Mouse (Mus musculus) right cerebral cortex, adult 2 months (tissue): Measurements from ENCODE around the gene Olfr1424.
"Not testable (repeated sequence)": the region's sequence is repeated elsewhere in the genome, so short reads cannot be mapped to it uniquely, and the experiment has no call there.

Experiments
- DNase-seq, 2 experiments: peaks; one replicate each; pipeline ENCODE4 v3.0.0; 2021 to 2022; ENCODE audit warnings: low spot score in 2 of 2

The Olfr1424 gene

DNA sequence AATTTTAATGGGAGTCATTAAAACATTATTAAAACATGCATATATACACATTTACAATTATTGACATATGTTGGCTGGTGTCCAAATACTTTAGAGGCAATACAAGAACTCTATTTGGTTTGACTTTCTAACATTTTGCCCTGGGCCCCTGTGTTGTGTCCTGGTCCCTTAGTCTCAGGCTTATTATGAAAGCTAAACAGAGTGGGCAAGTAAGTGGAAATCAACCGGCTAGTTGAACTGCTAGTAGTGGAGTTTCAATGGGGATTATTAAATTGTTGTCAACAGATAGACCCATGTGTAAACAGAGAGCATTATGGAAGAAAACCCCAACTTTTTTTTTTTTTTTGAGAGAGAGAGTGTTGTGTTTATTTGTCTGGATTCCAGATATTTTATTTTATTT, at the start of gene Olfr1424:
Gene Olfr1424, minus strand, starts transcription at position 101 of the 400 bp plus-strand sequence.
- DNase-seq, result not testable (repeated sequence)

DNA sequence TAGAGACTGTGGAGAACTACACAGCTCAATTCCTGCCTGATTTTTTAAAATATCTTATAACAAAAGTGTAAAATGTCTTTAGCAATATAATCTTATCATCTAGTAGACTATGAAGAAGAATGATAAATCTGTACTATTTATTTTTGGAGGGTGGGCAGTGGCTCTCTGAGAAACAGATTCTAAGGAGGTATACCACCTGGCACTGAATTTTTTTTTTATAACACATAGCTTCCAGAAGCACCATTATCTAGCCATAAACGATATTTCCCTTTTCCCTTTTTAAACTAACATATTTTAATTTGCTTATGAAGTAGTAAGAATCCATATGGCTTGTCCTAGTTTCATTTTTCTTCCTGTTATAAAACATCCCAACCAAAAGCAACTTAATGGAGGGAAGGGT, 42.1 kb upstream of the Olfr1424 start:
- no peak for DNase-seq

GRCm38 (mm10) chr19:12103234-12103633, 40.8 kb upstream of the Olfr1424 start, which contains the start of gene Olfr1427:
Olfr1427 (minus strand) TSS chr19:12103334.
- DNase-seq, result no peak

DNA sequence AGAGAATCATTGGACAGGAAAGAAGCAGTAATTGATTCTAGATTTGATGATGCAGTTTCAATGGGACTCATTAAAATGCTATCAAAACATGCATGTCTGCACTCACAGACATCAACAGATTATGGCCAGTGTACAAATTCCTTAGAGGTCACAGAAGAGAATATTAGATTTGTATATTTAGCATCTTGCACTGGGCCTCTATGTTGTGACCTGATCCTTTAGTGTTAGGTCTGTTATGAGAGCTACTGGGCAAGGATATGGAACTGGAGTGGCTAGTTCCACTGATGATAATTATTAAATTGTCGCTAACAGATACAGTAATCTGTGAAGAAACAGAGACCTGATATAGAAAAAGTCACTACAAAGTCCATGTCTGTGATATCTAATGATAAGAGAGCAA, 29.4 kb upstream of the Olfr1424 start, which contains the start of gene Olfr1426:
Gene Olfr1426, minus strand, starts transcription at position 101 of the 400 bp plus-strand sequence.
- DNase-seq, result no peak

GRCm38 (mm10) chr19:12077631-12078030, 15.1 kb upstream of the Olfr1424 start, which contains the start of gene Olfr1425:
Olfr1425 (minus strand) TSS chr19:12077731.
- DNase-seq, result not testable (repeated sequence)

GRCm38 (mm10) chr19:12069546-12069945, 7.1 kb upstream of the Olfr1424 start:
- not testable (repeated sequence) for DNase-seq

GRCm38 (mm10) chr19:12067806-12068205, 5.3 kb upstream of the Olfr1424 start:
- DNase-seq, result not testable (repeated sequence)

DNA sequence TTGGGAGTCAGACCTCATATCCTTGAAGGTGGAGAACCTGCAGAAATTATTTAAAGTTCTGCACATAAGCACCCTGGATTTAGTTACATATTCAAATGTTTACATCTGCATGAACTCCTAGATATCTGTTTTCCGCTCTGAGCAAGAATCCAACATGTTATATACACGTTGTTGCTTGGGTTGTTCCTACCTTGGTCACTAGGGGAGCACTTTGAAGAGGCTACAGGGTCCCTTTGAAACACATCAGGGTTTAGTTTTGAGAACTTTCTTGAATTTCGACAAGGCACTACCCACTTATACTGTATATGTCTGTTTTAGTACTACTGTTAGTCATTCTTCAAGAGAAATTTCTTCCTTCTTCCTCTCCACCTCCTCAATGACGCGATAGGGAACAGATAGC, 19.3 kb downstream of the Olfr1424 start:
- DNase-seq, result no peak

DNA sequence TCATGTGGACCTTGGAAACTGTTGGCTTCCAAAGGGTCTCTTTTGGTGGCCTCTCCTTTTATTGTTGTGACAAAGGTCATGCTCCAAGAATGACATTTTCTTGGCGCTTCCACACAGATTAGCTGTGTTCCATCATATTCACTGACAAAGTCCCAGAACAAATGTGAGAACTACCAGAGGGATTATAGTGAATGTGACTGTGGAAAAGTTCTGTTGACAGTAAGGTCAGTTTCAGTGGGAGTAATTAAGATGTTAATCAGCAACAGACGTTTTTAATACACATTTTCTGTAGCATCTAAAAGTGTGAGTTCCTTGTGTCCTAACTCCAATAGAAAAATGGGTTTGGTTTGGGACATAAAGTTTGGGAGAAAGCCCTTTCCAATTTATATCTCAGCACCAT, 21.3 kb downstream of the Olfr1424 start, which contains the start of gene Olfr1423:
Gene Olfr1423, minus strand, starts transcription at position 101 of the 400 bp plus-strand sequence.
- no peak for DNase-seq

GRCm38 (mm10) chr19:12037727-12038126, 24.8 kb downstream of the Olfr1424 start:
- DNase-seq, result no peak

DNA sequence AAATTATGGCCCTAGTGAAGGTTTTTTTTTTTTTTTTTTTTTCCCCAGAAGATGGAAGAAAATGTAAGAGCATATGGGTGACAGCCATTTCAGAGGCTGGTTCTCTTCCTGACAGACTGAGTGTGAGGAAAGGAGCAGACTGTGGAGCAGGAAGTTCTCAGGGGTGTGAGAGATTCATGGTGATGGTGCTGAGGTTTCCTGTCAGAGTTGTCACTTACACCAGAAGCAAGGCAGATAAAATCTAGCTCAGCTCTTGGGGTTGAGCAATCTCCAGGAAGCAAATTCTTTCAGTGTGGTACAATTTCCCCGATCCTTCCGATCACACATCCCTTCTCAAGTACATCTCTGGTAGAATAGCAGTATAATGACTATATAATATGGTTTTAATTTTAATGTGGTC, 35.9 kb downstream of the Olfr1424 start:
- DNase-seq, result peak in 1 of 2 experiments; percentile 10

DNA sequence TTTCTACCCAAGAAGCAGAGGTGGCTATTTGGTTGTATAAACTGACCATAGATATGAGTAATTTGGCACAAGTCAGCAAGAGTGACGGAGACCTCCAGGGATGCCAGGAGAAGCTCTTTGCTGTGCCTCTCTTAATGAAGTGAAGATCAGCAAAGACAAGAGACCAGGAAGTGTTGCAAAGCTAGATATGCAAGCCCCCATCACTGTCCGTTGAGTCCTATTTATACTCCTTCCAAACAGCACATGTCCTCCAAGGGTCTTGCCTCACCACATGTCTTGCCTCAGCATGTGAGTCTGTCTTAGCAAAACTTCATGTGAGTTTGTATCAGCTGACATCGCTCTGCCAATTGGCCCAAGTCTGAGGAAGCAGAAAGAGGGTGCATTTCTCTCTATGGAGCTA, 37.1 kb downstream of the Olfr1424 start:
- DNase-seq, result no peak

GRCm38 (mm10) chr19:12024149-12024548, 38.3 kb downstream of the Olfr1424 start:
- no peak for DNase-seq

GRCm38 (mm10) chr19:12016192-12016591, 46.3 kb downstream of the Olfr1424 start:
- DNase-seq, result no peak

DNA sequence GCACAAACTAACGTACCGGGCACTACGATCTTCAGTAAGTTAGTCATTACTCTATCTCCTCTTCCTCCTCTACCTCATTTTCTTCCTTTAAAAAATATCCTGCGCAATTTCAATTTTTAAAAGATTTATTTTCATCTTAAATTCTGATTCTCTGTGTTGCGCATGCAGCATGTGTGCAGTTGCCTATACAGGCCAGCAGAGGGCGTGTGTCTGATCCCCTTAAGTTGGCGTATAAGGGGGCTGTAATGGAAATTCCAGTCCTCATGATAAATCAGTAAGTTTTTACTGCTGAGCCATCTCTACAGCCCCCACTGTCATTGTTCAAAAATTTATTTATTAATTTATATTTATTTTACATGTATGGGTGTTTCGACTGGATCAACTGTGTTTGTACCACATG, 46.8 kb downstream of the Olfr1424 start:
- DNase-seq, result no peak

DNA sequence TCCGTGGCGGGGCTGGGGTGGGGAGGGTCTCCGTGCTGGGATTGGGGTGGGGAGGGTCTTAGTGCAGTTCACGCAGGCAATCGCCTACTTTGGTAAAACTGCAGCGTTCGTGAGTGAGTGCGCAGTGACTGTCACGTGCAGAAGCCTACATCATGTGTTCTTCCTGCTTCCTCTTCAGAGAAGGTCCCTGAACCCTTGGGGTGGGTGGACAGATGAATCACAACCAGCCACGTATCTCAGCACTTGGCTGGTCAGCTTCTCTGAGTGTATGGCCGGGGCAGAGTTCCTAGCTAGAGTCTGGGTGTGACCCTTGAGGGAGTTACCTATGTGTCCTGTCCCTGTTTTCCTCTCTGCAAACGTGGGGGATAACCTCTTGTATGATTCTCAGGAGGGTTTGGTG, 49.3 kb downstream of the Olfr1424 start:
- peak; percentile 55 to 70 for DNase-seq

DNA sequence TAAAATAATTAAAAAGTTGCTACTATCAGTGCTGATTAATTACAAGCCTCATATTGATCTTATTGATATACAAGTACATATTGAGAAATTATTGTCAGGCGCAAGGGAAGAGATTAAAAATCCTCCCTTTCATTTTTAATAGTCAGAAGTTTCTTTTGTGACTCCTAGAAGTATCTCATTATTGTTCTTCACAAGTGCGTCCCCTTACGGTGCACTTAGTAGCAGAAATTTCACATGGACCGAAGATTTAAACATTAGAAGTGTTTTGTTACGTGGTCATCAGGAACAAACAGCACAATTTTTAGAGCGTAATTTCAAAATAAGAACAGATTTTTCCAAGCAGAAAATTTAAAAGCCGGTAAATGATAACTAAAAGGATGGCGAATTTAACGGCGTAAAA, 49.9 kb downstream of the Olfr1424 start:
- no peak for DNase-seq

GRCm38 (mm10) chr19:12011560-12012556, 50.6 kb downstream of the Olfr1424 start:
- DNase-seq, result peak; percentile 92 to 93

- DNase-seq, result peak; percentile 89 to 91
Observed at GRCm38 (mm10) chr19:12010916-12011559, 51.4 kb downstream of the Olfr1424 start.

DNA sequence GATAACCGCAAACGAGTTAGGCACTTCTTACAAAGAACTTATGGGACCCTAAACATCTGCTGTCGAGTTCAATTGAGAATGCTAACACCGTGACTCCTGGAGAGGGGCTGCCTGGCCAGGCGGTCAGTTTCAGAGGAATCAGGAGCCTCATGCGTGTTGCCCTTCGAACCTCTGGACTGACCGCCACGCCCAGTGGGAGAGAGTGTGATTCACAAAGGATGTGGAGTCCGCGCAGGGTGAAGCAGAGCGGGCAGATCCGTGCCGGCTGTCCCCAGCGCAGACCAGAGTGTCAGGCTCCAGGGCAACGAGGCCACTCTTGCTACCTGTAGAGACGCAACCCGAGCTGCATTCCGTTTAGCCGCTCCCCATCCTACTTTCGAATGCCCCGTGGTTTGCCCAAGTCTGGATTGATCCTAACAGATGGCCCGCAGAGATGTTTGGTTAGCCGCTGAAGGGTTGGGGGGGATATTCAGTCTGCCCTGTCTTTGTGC, 52.2 kb downstream of the Olfr1424 start:
- DNase-seq, result peak; percentile 56 to 64

DNA sequence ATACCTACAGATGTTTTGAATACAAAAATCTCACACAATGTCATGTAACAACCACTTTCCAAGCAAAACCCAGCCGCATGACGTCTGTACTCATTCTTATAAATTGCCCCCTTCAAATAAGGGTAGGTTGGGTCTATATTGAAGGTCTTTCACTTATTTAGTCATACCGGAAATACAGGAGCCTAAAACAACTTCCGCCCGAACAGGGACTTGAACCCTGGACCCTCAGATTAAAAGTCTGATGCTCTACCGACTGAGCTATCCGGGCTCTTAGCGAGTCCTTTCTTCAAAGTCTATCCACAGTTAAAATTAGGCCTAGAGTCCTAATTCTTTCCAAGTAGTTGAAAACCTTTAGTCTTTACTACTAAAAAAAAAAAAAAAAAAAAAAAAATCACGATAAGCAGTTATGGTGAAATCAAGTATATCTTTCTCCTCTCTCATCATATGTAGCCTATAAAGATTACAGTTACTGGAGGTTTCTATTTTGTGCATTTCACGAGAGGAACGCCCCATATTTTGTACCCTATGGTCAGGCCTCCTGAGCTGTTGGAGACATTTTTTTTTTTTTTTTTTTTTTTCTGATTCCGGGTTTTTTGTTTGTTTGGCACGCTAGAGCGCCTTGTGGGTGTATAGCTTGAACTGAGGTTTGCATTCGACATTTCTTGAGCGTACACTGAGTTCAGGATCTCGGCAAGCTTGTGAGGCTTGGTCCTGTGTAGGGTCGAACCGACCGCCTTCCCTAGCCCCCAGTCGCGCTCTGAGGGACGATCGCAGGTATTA, 52.8 kb downstream of the Olfr1424 start:
- DNase-seq, result peak; percentile 85 to 86
